Mouse (Mus musculus) C2C12 (cell line): ENCODE measurements at regions not wholly inside any gene's neighbourhood (a gene's known extent, or its start where the extent isn't known, plus 50 kb on each side); places are given as distances from the start of the nearest gene placed in this dataset.
"Not testable (repeated sequence)": the region's sequence is repeated elsewhere in the genome, so short reads cannot be mapped to it uniquely, and the experiment has no call there.

Source experiments
- H3K27me3 ChIP-seq: one replicate; pipeline ENCODE4 v1.6.1; 2011; ENCODE audit not compliant: control insufficient read depth, insufficient read depth, insufficient read length
- H3K36me3 ChIP-seq: one replicate; pipeline ENCODE4 v1.6.1; 2011; ENCODE audit not compliant: control insufficient read depth, insufficient read depth
- H3K4me3 ChIP-seq: one replicate; pipeline ENCODE4 v1.5.1; 2011; ENCODE audit warnings: mild to moderate bottlenecking, control low read depth; ENCODE audit not compliant: poor library complexity, insufficient read depth, severe bottlenecking
- H3K79me2 ChIP-seq: one replicate; pipeline ENCODE4 v1.6.1; 2011; ENCODE audit not compliant: control insufficient read depth, insufficient read depth
- H3K79me3 ChIP-seq: one replicate; pipeline ENCODE4 v1.6.1; 2011; ENCODE audit warnings: low read depth, control low read depth
- H3ac ChIP-seq: one replicate; pipeline ENCODE3; 2011; ENCODE audit warnings: low read depth; ENCODE audit not compliant: control insufficient read depth, insufficient read length
- CEBPB ChIP-seq: IDR thresholded peaks from one replicate; pipeline ENCODE4 v1.6.1; 2011; ENCODE audit warnings: low read depth, mild to moderate bottlenecking, control low read depth, moderate library complexity
- CTCF ChIP-seq: IDR thresholded peaks from one replicate; pipeline ENCODE4 v1.5.1; 2011; ENCODE audit not compliant: control insufficient read depth, insufficient read depth, insufficient read length
- FOSL1 ChIP-seq: IDR thresholded peaks from one replicate; pipeline ENCODE4 v1.8.0; 2011; ENCODE audit warnings: mild to moderate bottlenecking, low read length; ENCODE audit not compliant: poor library complexity, insufficient read depth, severe bottlenecking
- MAX ChIP-seq: IDR thresholded peaks from one replicate; pipeline ENCODE4 v1.6.1; 2011; ENCODE audit warnings: mild to moderate bottlenecking, control low read depth
- MYOD1 ChIP-seq: IDR thresholded peaks from one replicate; pipeline ENCODE4 v1.6.1; 2011; ENCODE audit warnings: low read depth; ENCODE audit not compliant: control insufficient read depth, insufficient read length
- MYOG ChIP-seq: IDR thresholded peaks from one replicate; pipeline ENCODE4 v1.6.1; 2011; ENCODE audit not compliant: control insufficient read depth, insufficient read length; ENCODE audit errors: extremely low read depth
- USF1 ChIP-seq: IDR thresholded peaks from one replicate; pipeline ENCODE4 v1.6.1; 2011; ENCODE audit warnings: low read depth, mild to moderate bottlenecking, control low read depth, moderate library complexity

GRCm38 (mm10) chr8:18000750-18001149 lies 977.3 kb downstream of the Defb40 start:
- Histone ChIP-seq H3K79me2 (no peaks in the 10 kb centered on the region), H3K27me3 (no peaks in the 10 kb centered on the region), H3K79me3 (no peaks in the 10 kb centered on the region), H3K36me3 (no peaks in the 10 kb centered on the region), H3ac (no peak overlapping the region), H3K4me3 (no peak overlapping the region)
- TF ChIP-seq MYOG = no peak
- no peak for TF ChIP-seq USF1
- no peak for TF ChIP-seq MAX

- no peaks in the 10 kb centered on the region for H3K36me3 ChIP-seq
- no peak overlapping the region for H3ac ChIP-seq
- H3K27me3 ChIP-seq = no peaks in the 10 kb centered on the region
- H3K4me3 ChIP-seq = no peak overlapping the region
- no peaks in the 10 kb centered on the region for H3K79me2 ChIP-seq
- H3K79me3 ChIP-seq = no peaks in the 10 kb centered on the region
- TF ChIP-seq CTCF (no peak), FOSL1 (no peak), MYOD1 (no peak), USF1 (no peak), MYOG (no peak), MAX (no peak), CEBPB (no peak)
Measured at GRCm38 (mm10) chr8:17984779-17985178, 993.3 kb downstream of the Defb40 start.

- TF ChIP-seq CTCF (no peak), MYOG (no peak), USF1 (no peak), MAX (no peak), FOSL1 (no peak), CEBPB (no peak), MYOD1 (no peak)
- H3K27me3 ChIP-seq = no peaks in the 10 kb centered on the region
Measured at GRCm38 (mm10) chr8:17948848-17949247, 1029.2 kb downstream of the Defb40 start.

DNA sequence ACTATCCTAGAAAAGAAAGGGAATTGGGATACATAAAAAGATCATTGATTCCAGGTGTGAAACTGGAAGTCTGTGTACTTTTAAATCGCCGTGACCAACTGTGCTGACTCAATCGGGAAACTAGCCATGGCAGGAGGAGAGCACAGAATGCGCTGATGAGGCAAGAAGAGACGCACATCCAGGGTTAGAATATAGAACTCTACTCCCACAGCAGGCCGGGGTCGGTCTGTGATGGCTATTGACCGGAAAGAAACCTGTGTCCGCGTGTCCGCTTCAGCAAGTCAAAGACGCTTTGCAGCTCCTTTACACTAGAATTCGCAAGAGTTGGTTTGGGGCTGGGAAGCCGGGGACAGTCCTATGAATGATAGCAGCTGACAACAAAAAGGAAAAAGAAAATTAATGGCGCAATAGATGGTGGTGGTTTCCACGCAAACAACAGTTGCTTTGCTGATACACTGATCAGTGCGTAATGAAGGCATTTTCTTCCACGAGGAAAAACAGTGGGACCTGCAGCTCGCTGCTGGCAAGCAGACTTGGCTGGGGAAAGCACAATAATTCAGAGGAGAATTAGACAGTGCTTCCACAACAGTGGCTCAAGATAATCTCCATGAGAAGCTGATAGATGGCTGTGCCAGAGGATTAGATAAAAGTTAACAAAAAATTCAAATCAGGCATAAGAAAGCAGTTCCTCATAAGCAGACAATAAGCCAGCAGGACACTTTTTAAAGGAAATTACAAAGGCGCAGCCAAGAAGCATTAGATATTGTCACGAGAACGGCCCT lies 1029.8 kb downstream of the Defb40 start:
- no peaks in the 10 kb centered on the region for H3K79me2 ChIP-seq
- H3K36me3 ChIP-seq = no peaks in the 10 kb centered on the region
- H3K79me3 ChIP-seq = no peaks in the 10 kb centered on the region
- no peak for TF ChIP-seq MYOD1
- no peak for TF ChIP-seq MAX
- no peak for TF ChIP-seq CEBPB
- no peak for TF ChIP-seq FOSL1
- no peak for TF ChIP-seq MYOG
- no peak for TF ChIP-seq CTCF
- no peak for TF ChIP-seq USF1
- no peaks in the 10 kb centered on the region for H3K27me3 ChIP-seq
- H3K4me3 ChIP-seq = no peak overlapping the region
- H3ac ChIP-seq = no peak overlapping the region

More at GRCm38 (mm10) chr8:17948848-17949247, 1029.2 kb downstream of the Defb40 start:
- H3ac ChIP-seq = no peak overlapping the region
- H3K79me3 ChIP-seq = no peaks in the 10 kb centered on the region
- H3K4me3 ChIP-seq = no peak overlapping the region
- no peaks in the 10 kb centered on the region for H3K79me2 ChIP-seq
- H3K36me3 ChIP-seq = no peaks in the 10 kb centered on the region

GRCm38 (mm10) chr8:17934696-17935095 lies 1043.4 kb downstream of the Defb40 start:
- Histone ChIP-seq H3K27me3 (no peaks in the 10 kb centered on the region), H3K79me2 (no peaks in the 10 kb centered on the region), H3K4me3 (no peak overlapping the region), H3K79me3 (no peaks in the 10 kb centered on the region), H3K36me3 (no peaks in the 10 kb centered on the region), H3ac (no peak overlapping the region)
- TF ChIP-seq MYOD1 (no peak), USF1 (no peak), CTCF (no peak), MAX (no peak), MYOG (no peak), FOSL1 (no peak), CEBPB (no peak)

- no peaks in the 10 kb centered on the region for H3K79me2 ChIP-seq
Measured at GRCm38 (mm10) chr8:17909316-17909715, 1068.7 kb downstream of the Defb40 start.

GRCm38 (mm10) chr8:17888598-17888997 lies 1089.5 kb downstream of the Defb40 start:
- H3K36me3 ChIP-seq, H3K27me3 ChIP-seq, H3ac ChIP-seq, H3K79me3 ChIP-seq, H3K4me3 ChIP-seq, H3K79me2 ChIP-seq: not testable (repeated sequence)

More at GRCm38 (mm10) chr8:17909316-17909715, 1068.7 kb downstream of the Defb40 start:
- no peak overlapping the region for H3ac ChIP-seq
- H3K27me3 ChIP-seq = no peaks in the 10 kb centered on the region
- no peak for TF ChIP-seq MYOG
- TF ChIP-seq CEBPB = no peak
- TF ChIP-seq MAX = no peak
- TF ChIP-seq MYOD1 = no peak
- no peak for TF ChIP-seq FOSL1
- TF ChIP-seq CTCF = no peak
- no peak for TF ChIP-seq USF1
- H3K36me3 ChIP-seq = no peaks in the 10 kb centered on the region
- H3K4me3 ChIP-seq = no peak overlapping the region
- no peaks in the 10 kb centered on the region for H3K79me3 ChIP-seq
